Mouse (Mus musculus) myocyte (in vitro differentiated cells): Measurements from ENCODE around the gene Mtfr1l. TPM values are rescaled to one million over a fixed set of nuclear protein-coding genes. Genes with fewer than 3 reads are reported as not detected.
"Not testable (repeated sequence)": the region's sequence is repeated elsewhere in the genome, so short reads cannot be mapped to it uniquely, and the experiment has no call there.

ENCODE experiments used
- H3K27me3 ChIP-seq: one replicate; pipeline ENCODE4 v1.6.1; 2011; ENCODE audit not compliant: control insufficient read depth, insufficient read depth, insufficient read length
- H3K36me3 ChIP-seq: one replicate; pipeline ENCODE4 v1.6.1; 2011; ENCODE audit not compliant: control insufficient read depth, insufficient read depth
- H3K4me2 ChIP-seq: one replicate; pipeline ENCODE4 v1.6.1; 2011; ENCODE audit warnings: low read depth, control low read depth
- H3K4me3 ChIP-seq: one replicate; pipeline ENCODE4 v1.5.1; 2011; ENCODE audit warnings: mild to moderate bottlenecking, control low read depth, moderate library complexity
- H3K79me2 ChIP-seq: one replicate; pipeline ENCODE4 v1.6.1; 2011; ENCODE audit not compliant: control insufficient read depth, insufficient read depth
- H3ac ChIP-seq: one replicate; pipeline ENCODE4 v1.6.1; 2011; ENCODE audit not compliant: control insufficient read depth, insufficient read length
- CEBPB ChIP-seq: IDR thresholded peaks from 2 replicates; pipeline ENCODE4 v1.6.1; 2011; ENCODE audit warnings: mild to moderate bottlenecking, moderate library complexity; ENCODE audit not compliant: poor library complexity, insufficient read depth, severe bottlenecking
- E2F4 ChIP-seq: IDR thresholded peaks from one replicate; pipeline ENCODE4 v1.6.1; 2011; ENCODE audit warnings: mild to moderate bottlenecking, control low read depth, moderate library complexity; ENCODE audit not compliant: insufficient read depth
- MAX ChIP-seq: IDR thresholded peaks from one replicate; pipeline ENCODE4 v1.6.1; 2011; ENCODE audit warnings: low read depth, mild to moderate bottlenecking, control low read depth
- MYOD1 ChIP-seq, 3 experiments: IDR thresholded peaks; one replicate each; pipeline ENCODE4 v1.6.1; 2011; ENCODE audit warnings: control low read depth in 2 of 3, low read depth in 2 of 3, mild to moderate bottlenecking in 2 of 3, moderate library complexity in 1 of 3; ENCODE audit not compliant: insufficient read length in 2 of 3, control insufficient read depth in 1 of 3
- MYOG ChIP-seq, 3 experiments: IDR thresholded peaks; one replicate each; pipeline ENCODE4 v1.6.1; 2011; ENCODE audit warnings: control low read depth in 2 of 3, low read depth in 2 of 3, mild to moderate bottlenecking in 2 of 3; ENCODE audit not compliant: insufficient read length in 2 of 3, control insufficient read depth in 1 of 3, insufficient read depth in 1 of 3
- POLR2A ChIP-seq: IDR thresholded peaks from one replicate; pipeline ENCODE4 v1.6.1; 2011; ENCODE audit warnings: low read depth, mild to moderate bottlenecking, control low read depth, moderate library complexity; ENCODE audit not compliant: insufficient read length
- POLR2AphosphoS2 ChIP-seq: IDR thresholded peaks from one replicate; pipeline ENCODE4 v1.6.1; 2011; ENCODE audit warnings: low read depth, control low read depth; ENCODE audit not compliant: insufficient read length
- REST ChIP-seq: IDR thresholded peaks from one replicate; pipeline ENCODE4 v1.6.1; 2011; ENCODE audit warnings: mild to moderate bottlenecking, control low read depth, moderate library complexity; ENCODE audit not compliant: insufficient read depth, insufficient read length
- SRF ChIP-seq: IDR thresholded peaks from one replicate; pipeline ENCODE4 v1.6.1; 2011; ENCODE audit warnings: low read depth; ENCODE audit not compliant: control insufficient read depth, insufficient read length
- TCF12 ChIP-seq: IDR thresholded peaks from one replicate; pipeline ENCODE4 v1.6.1; 2011; ENCODE audit warnings: mild to moderate bottlenecking, control low read depth; ENCODE audit not compliant: poor library complexity, insufficient read depth, severe bottlenecking
- TCF3 ChIP-seq: IDR thresholded peaks from one replicate; pipeline ENCODE4 v1.6.1; 2011; ENCODE audit warnings: low read depth, control low read depth; ENCODE audit not compliant: insufficient read length
- USF1 ChIP-seq: IDR thresholded peaks from one replicate; pipeline ENCODE4 v1.6.1; 2011; ENCODE audit warnings: low read depth, mild to moderate bottlenecking, control low read depth, moderate library complexity
- polyA plus RNA-seq: library from polyadenylated mRNA; unstranded; fragments of >200 nt; fragmentation: generic; extraction: Trizol; gene quantifications from one replicate; pipeline ENCODE4 v1.2.1, GENCODE M21; 2012; ENCODE audit warnings: missing spikeins

Gene Mtfr1l
- polyA plus RNA-seq, 1 experiment: 92.0 TPM

DNA sequence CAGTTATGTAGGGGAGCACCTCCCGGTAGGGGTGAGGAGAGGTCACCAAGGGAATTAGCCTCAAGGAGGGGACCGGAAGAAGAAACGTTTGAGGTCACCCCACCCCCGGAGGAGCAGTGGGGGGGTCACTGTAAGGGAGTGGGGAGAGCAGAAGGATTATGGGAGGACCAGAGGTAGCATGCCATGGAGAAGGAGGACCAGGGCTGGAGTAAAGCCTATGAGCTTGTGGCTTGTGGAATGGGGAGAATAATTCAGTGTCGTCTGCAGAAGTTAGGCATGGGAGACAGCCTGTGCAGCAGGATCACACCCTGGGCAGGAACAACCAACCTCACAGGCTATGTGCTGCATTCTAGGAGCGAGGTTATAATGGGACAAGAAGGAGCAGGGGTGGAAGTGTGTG is 38.0 kb downstream of the Mtfr1l start:
- H3K27me3 ChIP-seq: no peaks in the 10 kb centered on the region
- H3K36me3 ChIP-seq: no peaks in the 10 kb centered on the region
- H3K4me3 ChIP-seq: peak overlapping the region; percentile 21
- peak overlapping the region; percentile 66 for H3K4me2 ChIP-seq
- TF ChIP-seq E2F4 (no peak), MYOG (IDR thresholded peaks at IDR 0.05; ENCODE audit: control insufficient read depth in 1 of 3, insufficient read depth in 1 of 3, insufficient read length in 2 of 3, low read depth in 2 of 3) (no peak), SRF (no peak), TCF3 (no peak), TCF12 (no peak), CEBPB (no peak), MYOD1 (IDR thresholded peaks at IDR 0.05; ENCODE audit: control insufficient read depth in 1 of 3, insufficient read length in 2 of 3, low read depth in 2 of 3) (no peak), POLR2A (no peak), MAX (no peak), REST (no peak)
- H3K79me2 ChIP-seq: no peaks in the 10 kb centered on the region
- no peak overlapping the region for H3ac ChIP-seq

- TF ChIP-seq SRF (no peak), TCF12 (no peak), MYOD1 (IDR thresholded peaks at IDR 0.05; ENCODE audit: control insufficient read depth in 1 of 3, insufficient read length in 2 of 3, low read depth in 2 of 3) (peak in 1 of 3 experiments; percentile 51), USF1 (no peak), REST (no peak), E2F4 (no peak), MYOG (IDR thresholded peaks at IDR 0.05; ENCODE audit: control insufficient read depth in 1 of 3, insufficient read depth in 1 of 3, insufficient read length in 2 of 3, low read depth in 2 of 3) (peak in 1 of 3 experiments; percentile 5), POLR2A (peak; percentile 57), TCF3 (no peak), MAX (no peak), CEBPB (0 out of 2 replicates have a peak, but pooled peaks have one; percentile 19), POLR2AphosphoS2 (peak; percentile 34)
- Histone ChIP-seq H3K79me2 (no peaks in the 10 kb centered on the region), H3ac (no peak within 1 kb of the TSS)
Measured at GRCm38 (mm10) chr4:134496595-134497210, 38.5 kb downstream of the Mtfr1l start, which contains the start of gene Paqr7. TSS of gene Paqr7 (plus strand) at chr4:134496697.

DNA sequence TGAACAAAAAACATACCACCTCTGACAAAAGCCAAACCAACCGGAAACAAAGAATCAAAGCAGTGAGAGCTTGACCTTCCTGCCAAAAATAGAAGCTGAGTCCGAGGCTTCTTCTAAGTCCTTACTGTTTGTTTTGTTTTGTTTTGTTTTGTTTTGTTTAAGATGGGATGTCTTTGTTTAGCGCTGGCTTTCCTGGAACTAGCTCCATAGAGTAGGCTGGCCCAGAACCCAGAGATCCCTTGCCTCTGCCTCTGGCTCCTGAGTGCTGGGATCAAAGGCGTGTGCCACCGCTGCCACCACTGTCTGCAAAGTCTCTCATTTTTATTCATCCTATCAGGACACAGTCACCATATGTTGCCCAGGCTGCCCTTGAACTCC is 39.7 kb downstream of the Mtfr1l start:
- no peaks in the 10 kb centered on the region for H3K27me3 ChIP-seq
- H3K4me2 ChIP-seq: no peak overlapping the region
- H3K79me2 ChIP-seq: no peaks in the 10 kb centered on the region
- no peak overlapping the region for H3ac ChIP-seq
- H3K4me3 ChIP-seq: no peak overlapping the region
- TF ChIP-seq POLR2AphosphoS2: no peak
- TF ChIP-seq TCF3: no peak
- no peak for TF ChIP-seq CEBPB
- no peak for TF ChIP-seq USF1
- no peak for TF ChIP-seq TCF12
- no peak for TF ChIP-seq MAX
- no peak for TF ChIP-seq MYOD1 (IDR thresholded peaks at IDR 0.05; ENCODE audit: control insufficient read depth in 1 of 3, insufficient read length in 2 of 3, low read depth in 2 of 3)
- no peak for TF ChIP-seq SRF
- no peak for TF ChIP-seq E2F4
- H3K36me3 ChIP-seq: no peaks in the 10 kb centered on the region

More at GRCm38 (mm10) chr4:134496595-134497210, 38.5 kb downstream of the Mtfr1l start, which contains the start of gene Paqr7:
- Histone ChIP-seq H3K4me2 (peak within 1 kb of the TSS; percentile 66), H3K27me3 (no peaks in the 10 kb centered on the region), H3K36me3 (no peaks in the 10 kb centered on the region), H3K4me3 (peak within 1 kb of the TSS; percentile 21)

GRCm38 (mm10) chr4:134494780-134495545 is 40.2 kb downstream of the Mtfr1l start:
- no peak overlapping the region for H3K4me3 ChIP-seq
- no peaks in the 10 kb centered on the region for H3K79me2 ChIP-seq
- no peak overlapping the region for H3K4me2 ChIP-seq
- no peaks in the 10 kb centered on the region for H3K27me3 ChIP-seq
- H3K36me3 ChIP-seq: no peaks in the 10 kb centered on the region
- TF ChIP-seq POLR2A: no peak
- TF ChIP-seq MYOD1 (IDR thresholded peaks at IDR 0.05; ENCODE audit: control insufficient read depth in 1 of 3, insufficient read length in 2 of 3, low read depth in 2 of 3): no peak
- no peak for TF ChIP-seq MAX
- TF ChIP-seq TCF12: no peak
- no peak for TF ChIP-seq POLR2AphosphoS2
- no peak for TF ChIP-seq CEBPB
- no peak overlapping the region for H3ac ChIP-seq

DNA sequence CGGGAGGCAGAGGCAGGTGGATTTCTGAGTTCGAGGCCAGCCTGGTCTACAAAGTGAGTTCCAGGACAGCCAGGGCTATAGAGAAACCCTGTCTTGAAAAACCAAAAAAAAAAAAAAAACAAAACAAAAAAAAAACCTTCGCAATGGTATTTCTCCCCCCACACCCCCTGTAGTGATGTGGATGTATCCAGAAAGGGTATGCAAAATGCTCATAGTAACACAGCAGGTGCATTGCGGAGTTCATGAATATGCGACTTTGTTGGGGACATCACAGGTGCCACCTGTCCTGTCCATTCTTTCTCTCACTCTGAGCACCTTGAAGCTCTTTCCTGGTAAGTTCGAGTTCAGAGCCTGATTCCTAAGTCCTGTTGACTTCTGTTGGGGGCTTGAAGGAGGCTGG is 41.0 kb downstream of the Mtfr1l start:
- H3K4me3 ChIP-seq, H3K4me2 ChIP-seq, H3K79me2 ChIP-seq, H3K36me3 ChIP-seq, H3ac ChIP-seq, H3K27me3 ChIP-seq: not testable (repeated sequence)
